Mouse (Mus musculus) cortical plate, adult 2 months (tissue): ENCODE data around the gene Zfp654.

Source experiments
- CTCF ChIP-seq: fragments of 200-500 bp; IDR thresholded peaks from 2 replicates; pipeline ENCODE4 v1.5.1; 2011; ENCODE audit warnings: mild to moderate bottlenecking, control low read depth, low read length; ENCODE audit not compliant: insufficient read depth; ENCODE audit errors: extremely low read depth
- POLR2A ChIP-seq: fragments of 200-500 bp; IDR thresholded peaks from 2 replicates; pipeline ENCODE4 v1.6.1; 2011; ENCODE audit warnings: mild to moderate bottlenecking, low read length, control low read depth; ENCODE audit not compliant: insufficient read depth; ENCODE audit errors: extremely low read depth

GRCm38 (mm10) chr16:64824474-64824873, 27.0 kb downstream of the Zfp654 start:
- no peak for TF ChIP-seq CTCF
- TF ChIP-seq POLR2A: no peak
